Mouse (Mus musculus): ENCODE data around the gene Rpl15. TPM values are rescaled to one million over a fixed set of nuclear protein-coding genes. Genes with fewer than 3 reads are reported as not detected.
"Not testable (repeated sequence)": the region's sequence is repeated elsewhere in the genome, so short reads cannot be mapped to it uniquely, and the experiment has no call there.

Rpl15 gene
- 100 to 1,000 TPM; 438 to 477 TPM for total RNA-seq (2021)
- long read RNA-seq, experiment 1, transcript Rpl15-201 (4 exons, 883 nt): minor isoform, 12 of 137 reads
- long read RNA-seq, experiment 1, transcript Rpl15-202 (4 exons, 1,922 nt): major isoform, 91 of 137 reads
- long read RNA-seq, experiment 1, transcript Rpl15-203 (4 exons, 802 nt): minor isoform, 9 of 137 reads
- long read RNA-seq, experiment 1, transcript Rpl15-204 (3 exons, 802 nt): minor isoform, 18 of 137 reads
- long read RNA-seq, experiment 1, partial matches to known transcripts: 1 of 137 reads
- long read RNA-seq, experiment 1, other reads (novel, unspliced or antisense): 5 of 137 reads
- long read RNA-seq, experiment 2, transcript Rpl15-204 (3 exons, 802 nt): minor isoform, 15 of 191 reads
- long read RNA-seq, experiment 2, transcript Rpl15-203 (4 exons, 802 nt): minor isoform, 10 of 191 reads
- long read RNA-seq, experiment 2, transcript Rpl15-201 (4 exons, 883 nt): minor isoform, 17 of 191 reads
- long read RNA-seq, experiment 2, transcript Rpl15-202 (4 exons, 1,922 nt): major isoform, 141 of 191 reads
- long read RNA-seq, experiment 2, partial matches to known transcripts: 0 of 191 reads
- long read RNA-seq, experiment 2, other reads (novel, unspliced or antisense): 8 of 191 reads

DNA sequence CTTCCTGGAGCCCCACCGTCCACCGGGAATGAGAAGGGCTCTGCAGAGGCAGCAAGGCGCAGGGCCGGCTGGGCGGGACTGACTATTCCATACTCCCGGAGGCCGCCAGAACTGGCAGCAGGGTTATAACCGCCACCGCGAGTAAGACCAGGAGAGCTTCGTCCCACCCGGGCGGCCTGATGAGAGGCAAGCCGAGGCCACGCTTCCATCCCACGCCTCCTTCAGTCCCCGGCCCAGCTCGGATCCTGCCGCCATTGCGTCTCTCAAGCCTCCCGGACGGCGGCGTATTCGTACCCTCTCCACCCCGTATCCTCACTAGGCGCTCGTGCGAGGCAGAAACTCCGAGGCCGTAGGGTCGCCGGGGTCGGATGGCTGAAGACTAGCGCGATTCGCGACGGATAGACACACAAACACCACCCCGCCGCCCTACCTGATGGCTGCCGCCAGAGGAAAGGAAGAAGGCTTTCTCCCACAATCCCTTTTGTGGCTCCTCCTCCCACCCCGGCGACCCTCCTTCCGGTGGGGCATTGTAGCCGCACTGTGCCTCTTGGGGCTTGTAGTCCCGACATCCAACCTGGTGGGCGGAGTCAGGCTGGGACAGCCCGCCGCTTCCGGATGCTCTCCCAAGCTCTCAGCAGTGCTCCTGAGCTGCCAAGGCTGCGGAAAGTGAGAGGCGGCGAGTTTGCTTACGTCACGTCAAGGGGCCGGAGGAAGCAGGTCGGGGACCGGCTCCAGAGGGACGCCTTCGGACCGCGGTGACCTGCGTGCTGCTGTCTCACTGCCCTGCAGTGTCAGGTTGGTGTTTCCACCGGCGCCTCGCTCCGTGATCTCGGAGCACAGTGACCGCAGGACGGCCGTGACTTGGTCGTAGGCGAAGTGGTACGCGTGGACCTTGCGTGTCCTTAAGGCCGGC is at the start of gene Rpl15, which contains the start of gene Nkiras1:
Gene Rpl15 (minus strand): TSS at position 863 of the 913 bp plus-strand sequence.
Gene Nkiras1 (plus strand): TSS at position 608 of the 913 bp plus-strand sequence.
- DNase-seq (ENCODE audit: low spot score in 2 of 2): peak; percentile 96 to 99

GRCm38 (mm10) chr14:18317457-18318411 is 46.5 kb upstream of the Rpl15 start:
- DNase-seq (ENCODE audit: low spot score in 2 of 2): no peak

- DNase-seq (ENCODE audit: low spot score in 2 of 2): no peak
These were observed 33.0 kb upstream of the Rpl15 start for GRCm38 (mm10) chr14:18304165-18304564.

- DNase-seq (ENCODE audit: low spot score in 2 of 2): peak; percentile 61 to 75
These were observed 32.1 kb upstream of the Rpl15 start for GRCm38 (mm10) chr14:18303262-18303661.

DNA sequence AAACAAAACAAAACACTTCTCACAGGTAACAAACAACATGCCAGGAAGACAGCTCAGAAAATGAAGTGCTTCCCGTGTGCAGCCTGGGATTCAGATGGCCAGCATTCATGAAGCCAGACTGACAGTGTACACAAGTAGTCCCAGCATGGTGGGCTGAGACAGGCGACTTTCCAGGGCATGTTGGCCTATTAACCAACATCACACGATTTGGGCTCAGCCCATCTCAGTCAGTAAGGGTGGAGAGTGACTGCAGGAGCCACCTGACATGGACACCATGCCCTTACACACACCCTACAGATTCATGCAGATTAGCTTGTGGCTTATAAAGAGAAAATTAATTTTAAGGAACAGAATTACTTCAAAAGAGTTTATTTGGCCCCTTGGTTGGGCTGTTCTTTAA is 31.6 kb upstream of the Rpl15 start:
- DNase-seq (ENCODE audit: low spot score in 2 of 2): no peak

DNA sequence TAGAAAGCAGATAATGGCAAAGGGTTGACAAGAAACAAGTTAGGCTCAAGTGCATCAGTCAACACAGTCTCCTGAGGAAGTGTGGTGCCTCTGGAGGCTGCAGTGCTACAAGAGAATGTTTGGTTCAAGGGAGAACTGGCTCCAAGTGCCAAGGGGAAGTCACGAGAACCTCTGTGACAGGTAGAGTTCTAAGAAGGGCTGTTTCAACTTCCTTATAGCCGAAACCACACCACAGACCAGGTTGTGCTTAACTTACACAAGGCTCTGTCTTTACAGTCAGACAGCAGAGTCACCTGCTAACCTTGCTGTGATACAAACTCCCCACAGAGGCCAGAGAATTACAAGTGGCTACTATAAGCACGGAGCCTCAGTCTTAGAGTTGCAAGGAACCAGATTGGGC is 30.4 kb upstream of the Rpl15 start:
- no peak for DNase-seq (ENCODE audit: low spot score in 2 of 2)

- DNase-seq (ENCODE audit: low spot score in 2 of 2): no peak
These were observed 29.5 kb upstream of the Rpl15 start for GRCm38 (mm10) chr14:18300676-18301075.

GRCm38 (mm10) chr14:18298874-18299273 is 27.7 kb upstream of the Rpl15 start:
- no peak for DNase-seq (ENCODE audit: low spot score in 2 of 2)

DNA sequence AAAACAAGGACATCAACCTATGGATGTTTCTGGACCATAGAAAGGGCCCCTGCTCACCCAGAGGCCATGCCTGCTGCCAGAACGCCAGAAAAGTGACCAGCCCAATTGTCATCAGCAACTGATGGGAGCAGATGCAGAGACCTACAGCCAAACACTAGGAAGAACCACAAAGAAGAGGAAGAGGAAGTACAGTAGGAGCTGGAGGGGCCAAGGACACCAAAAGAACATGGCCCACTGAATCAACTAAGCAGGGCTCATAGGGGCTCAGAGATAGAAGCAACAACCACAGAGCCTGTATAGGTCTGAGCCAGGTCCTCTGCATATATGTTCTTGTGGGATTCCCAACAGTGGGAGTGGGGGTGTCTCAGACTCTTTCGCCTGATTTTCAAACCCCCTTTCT is 26.2 kb upstream of the Rpl15 start:
- DNase-seq (ENCODE audit: low spot score in 2 of 2): no peak

GRCm38 (mm10) chr14:18292578-18292977 is 21.4 kb upstream of the Rpl15 start:
- no peak for DNase-seq (ENCODE audit: low spot score in 2 of 2)

DNA sequence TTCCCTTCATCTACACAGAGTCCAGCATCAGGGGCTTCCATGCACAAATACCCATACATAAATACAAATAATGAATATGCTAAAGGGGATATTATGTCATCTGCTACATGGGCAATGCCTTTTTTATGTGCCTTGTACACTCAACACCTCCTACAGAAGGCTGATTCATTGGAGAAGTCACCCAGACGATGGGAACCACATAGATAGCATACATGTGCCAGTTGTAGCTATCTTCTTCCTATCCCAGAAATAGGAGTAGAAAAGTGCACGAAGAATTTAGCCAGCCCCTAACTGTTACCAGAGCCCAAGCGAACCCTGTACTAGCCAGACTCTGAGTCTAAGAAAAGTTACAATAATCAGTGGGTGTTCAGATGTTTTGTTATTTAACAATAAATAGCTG is 20.9 kb upstream of the Rpl15 start:
- no peak for DNase-seq (ENCODE audit: low spot score in 2 of 2)

- no peak for DNase-seq (ENCODE audit: low spot score in 2 of 2)
These were observed 16.2 kb upstream of the Rpl15 start for GRCm38 (mm10) chr14:18287391-18287790.

DNA sequence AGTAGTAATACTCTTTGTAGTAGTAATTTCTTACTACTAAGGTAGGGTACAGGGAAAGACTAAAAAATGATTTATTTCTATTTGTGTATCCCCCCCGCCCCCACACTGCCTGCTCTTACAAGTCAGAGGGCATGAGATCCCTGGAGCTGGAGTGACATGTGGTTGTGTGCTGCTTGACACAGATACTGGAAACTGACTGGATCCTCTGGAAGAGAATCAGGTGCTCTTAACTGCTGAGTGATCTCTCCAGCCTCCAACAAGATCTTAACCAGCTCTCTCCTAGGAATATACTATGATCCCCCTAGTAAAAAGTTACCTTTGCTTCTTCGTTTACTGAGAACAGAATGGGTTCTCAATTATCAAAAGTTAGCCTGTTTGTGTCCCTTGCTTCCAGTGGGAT is 15.2 kb upstream of the Rpl15 start:
- no peak for DNase-seq (ENCODE audit: low spot score in 2 of 2)

DNA sequence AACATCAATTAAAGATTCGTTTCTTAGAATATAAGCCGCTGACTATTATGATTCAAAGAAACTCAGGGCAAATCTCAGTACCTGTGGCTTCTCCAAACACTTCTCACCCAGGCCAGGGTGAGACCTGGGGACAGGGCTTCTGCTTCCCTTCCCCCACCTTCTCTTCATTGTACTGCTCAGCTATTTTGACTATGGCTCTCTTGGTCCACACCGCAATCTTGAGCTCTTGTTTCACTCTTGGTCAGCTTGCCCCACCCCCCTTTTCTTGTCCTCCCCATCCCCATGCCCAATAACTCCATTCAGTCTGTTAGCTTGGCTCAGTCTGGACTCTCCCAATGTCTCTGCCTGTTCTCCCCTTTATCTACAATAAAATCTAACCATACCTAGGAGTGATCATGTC is 14.3 kb upstream of the Rpl15 start:
- no peak for DNase-seq (ENCODE audit: low spot score in 2 of 2)

GRCm38 (mm10) chr14:18284581-18284980 is 13.4 kb upstream of the Rpl15 start:
- peak in 1 of 2 experiments; percentile 44 for DNase-seq (ENCODE audit: low spot score in 2 of 2)

DNA sequence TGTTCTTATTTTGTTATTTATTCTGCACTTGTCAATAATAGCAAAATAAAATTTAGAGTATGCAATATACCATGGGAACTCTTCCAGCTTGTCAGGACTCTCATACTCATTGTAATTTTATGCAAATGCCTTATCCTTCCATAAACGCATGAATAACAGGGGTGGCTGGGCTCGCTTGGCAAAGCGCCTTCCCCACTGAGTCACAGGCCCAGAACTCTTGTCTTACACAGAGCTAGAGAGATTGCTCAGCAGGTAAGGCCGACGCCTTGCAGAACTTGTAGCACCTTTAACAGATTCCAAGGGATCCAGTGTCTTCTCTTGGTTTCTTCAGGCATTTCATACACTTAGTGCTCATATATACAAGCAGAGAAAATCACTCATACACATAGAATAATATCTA is 9.2 kb upstream of the Rpl15 start:
- no peak for DNase-seq (ENCODE audit: low spot score in 2 of 2)

- no peak for DNase-seq (ENCODE audit: low spot score in 2 of 2)
These were observed 3.3 kb upstream of the Rpl15 start for GRCm38 (mm10) chr14:18274526-18274925.

- DNase-seq (ENCODE audit: low spot score in 2 of 2): no peak
These were observed 475 bp upstream of the Rpl15 start for GRCm38 (mm10) chr14:18271666-18272065.

GRCm38 (mm10) chr14:18269947-18270528 is 1.2 kb downstream of the Rpl15 start:
- DNase-seq (ENCODE audit: low spot score in 2 of 2): not testable (repeated sequence)

DNA sequence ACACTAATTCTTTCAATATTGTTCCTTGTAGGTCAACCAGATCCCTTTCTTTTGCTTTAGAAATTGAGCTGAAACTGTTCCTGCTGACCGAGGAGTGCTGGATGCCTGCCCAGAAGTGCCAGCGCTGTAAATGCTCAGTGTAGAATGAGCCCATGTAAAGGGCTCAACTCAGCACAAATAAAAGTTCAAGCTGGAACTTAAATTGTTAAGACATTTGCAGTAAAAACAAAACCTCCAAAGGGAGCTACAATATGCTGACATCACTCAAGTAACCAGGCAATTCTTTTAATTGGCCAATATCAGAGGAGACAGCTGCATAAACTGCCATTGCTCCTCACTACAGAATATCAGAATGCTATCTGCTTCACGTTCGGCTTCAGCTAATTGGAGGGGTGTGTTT is 7.8 kb downstream of the Rpl15 start:
- DNase-seq (ENCODE audit: low spot score in 2 of 2): peak in 1 of 2 experiments; percentile 44
